Mouse (Mus musculus) intestine, embryonic 16.5 days (tissue): ENCODE measurements around the gene Gm9817. TPM values are rescaled to one million over a fixed set of nuclear protein-coding genes. Genes with fewer than 3 reads are reported as not detected.

Source experiments
- ATAC-seq: fragments of 200-750 bp; cut with Nextera tagmentation; 2 replicates; pipeline ENCODE4 v1.8.0; 2017; ENCODE audit warnings: moderate TSS enrichment, moderate library complexity
- H3K27ac ChIP-seq: fragments of 300-500 bp; sonication (generic); 2 replicates; pipeline ENCODE4 v1.5.1; 2014; ENCODE audit warnings: mild to moderate bottlenecking, low read length
- H3K27me3 ChIP-seq: fragments of 300-500 bp; sonication (generic); replicated peaks from 2 replicates; pipeline ENCODE4 v1.6.1; 2014; ENCODE audit warnings: low read length, control low read depth, mixed read lengths; ENCODE audit not compliant: control insufficient read depth, insufficient read depth
- H3K36me3 ChIP-seq: fragments of 300-500 bp; sonication (generic); 2 replicates; pipeline ENCODE4 v1.6.1; 2014; ENCODE audit warnings: low read length, control low read depth; ENCODE audit not compliant: control insufficient read depth, insufficient read depth
- H3K4me1 ChIP-seq: fragments of 300-500 bp; sonication (generic); 2 replicates; pipeline ENCODE4 v1.6.1; 2014; ENCODE audit warnings: low read length, control low read depth, mixed read lengths; ENCODE audit not compliant: control insufficient read depth, insufficient read depth
- H3K4me2 ChIP-seq: fragments of 300-500 bp; sonication (generic); 2 replicates; pipeline ENCODE4 v1.6.1; 2014; ENCODE audit warnings: low read depth, low read length, control low read depth
- H3K4me3 ChIP-seq: fragments of 300-500 bp; sonication (generic); 2 replicates; pipeline ENCODE4 v1.5.1; 2014; ENCODE audit warnings: mild to moderate bottlenecking, low read length
- H3K9ac ChIP-seq: fragments of 300-500 bp; sonication (generic); 2 replicates; pipeline ENCODE4 v1.6.1; 2014; ENCODE audit warnings: low read depth, low read length
- H3K9me3 ChIP-seq: fragments of 300-500 bp; sonication (generic); 2 replicates; pipeline ENCODE4 v1.6.1; 2016; ENCODE audit warnings: low read length, control low read depth; ENCODE audit not compliant: control insufficient read depth
- WGBS: fragments of 180-500 bp; shearing (Covaris S2); extraction: QIAGEN DNeasy Blood & Tissue Kit; methylation state at CpG from one replicate; pipeline ENCODE4 v1.1.7; 2014; 5-methylcytosine and 5-hydroxymethylcytosine counted together
- polyA plus RNA-seq: library from polyadenylated mRNA; unstranded; fragments of >200 nt; fragmentation: Nextera tagmentation; extraction: Ambion mirVana; gene quantifications from 2 replicates; pipeline ENCODE4 v1.2.1, GENCODE M21; 2015

The Gm9817 gene
- polyA plus RNA-seq, 1 experiment from 2014 or later = not detected

GRCm38 (mm10) chr13:45108851-45109390, 30.4 kb downstream of the Gm9817 start:
- WGBS = 68% methylated on average over 7 of the region's 7 CpGs
- Histone ChIP-seq H3K9me3 (no peaks in the 10 kb centered on the region), H3K36me3 (no peaks in the 10 kb centered on the region), H3K27me3 (no peaks in the 10 kb centered on the region), H3K4me2 (no peak overlapping the region), H3K4me3 (no peak overlapping the region), H3K4me1 (no peaks in the 10 kb centered on the region), H3K9ac (no peak overlapping the region), H3K27ac (no peak overlapping the region)
- no peak for ATAC-seq

- no peaks in the 10 kb centered on the region for H3K9me3 ChIP-seq
- no peak overlapping the region for H3K9ac ChIP-seq
- H3K4me3 ChIP-seq = no peak overlapping the region
- H3K4me2 ChIP-seq = no peak overlapping the region
- H3K4me1 ChIP-seq = no peaks in the 10 kb centered on the region
- no peak for ATAC-seq
- WGBS = 89% methylated on average over 5 of the region's 5 CpGs
- no peak overlapping the region for H3K27ac ChIP-seq
- H3K36me3 ChIP-seq = no peaks in the 10 kb centered on the region
- H3K27me3 ChIP-seq = no peaks in the 10 kb centered on the region
Observed at GRCm38 (mm10) chr13:45118375-45118774, 39.9 kb downstream of the Gm9817 start.

- Histone ChIP-seq H3K9ac (no peak overlapping the region), H3K27ac (no peak overlapping the region), H3K36me3 (no peaks in the 10 kb centered on the region), H3K4me2 (no peak overlapping the region), H3K4me1 (no peaks in the 10 kb centered on the region), H3K9me3 (no peaks in the 10 kb centered on the region), H3K27me3 (no peaks in the 10 kb centered on the region), H3K4me3 (no peak overlapping the region)
- ATAC-seq = no peak
- 70% methylated on average over 3 of the region's 3 CpGs for WGBS
Observed at GRCm38 (mm10) chr13:45118822-45119221, 40.3 kb downstream of the Gm9817 start.

Other genes with a start within 250 kb of the Gm9817 start
- 64.3 and 64.9 TPM in 2 replicates for gene Dtnbp1, start 76.5 kb upstream of the Gm9817 start, polyA plus RNA-seq